Mouse (Mus musculus) lung, postnatal 36 days (tissue): ENCODE results near the gene Olfr624.
"Not testable (repeated sequence)": the region's sequence is repeated elsewhere in the genome, so short reads cannot be mapped to it uniquely, and the experiment has no call there.

Experiments used
- DNase-seq: peaks from one replicate; pipeline ENCODE4 v3.0.0; 2022; ENCODE audit warnings: mixed read lengths

Olfr624 gene

DNA sequence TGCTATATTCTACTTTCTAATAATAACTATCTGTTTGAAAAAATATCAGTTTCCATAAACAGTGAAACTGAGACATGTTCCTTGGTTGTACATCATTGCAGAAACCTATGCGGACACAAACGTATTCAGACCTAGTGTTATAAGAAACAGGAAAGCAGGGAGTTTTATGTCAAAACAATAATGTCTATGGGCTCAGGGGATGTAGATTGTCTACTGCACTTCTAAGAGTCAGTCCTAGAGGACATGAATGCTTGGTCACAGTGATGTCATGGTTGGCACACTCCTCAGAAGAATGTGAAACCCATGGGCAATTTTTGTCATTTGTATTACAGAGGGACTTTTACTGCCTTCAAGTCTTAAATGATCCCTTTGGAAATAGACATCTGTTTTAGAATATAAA, at the start of gene Olfr624:
Gene Olfr624 (minus strand): TSS at position 101 of the 400 bp plus-strand sequence.
- DNase-seq: no peak

DNA sequence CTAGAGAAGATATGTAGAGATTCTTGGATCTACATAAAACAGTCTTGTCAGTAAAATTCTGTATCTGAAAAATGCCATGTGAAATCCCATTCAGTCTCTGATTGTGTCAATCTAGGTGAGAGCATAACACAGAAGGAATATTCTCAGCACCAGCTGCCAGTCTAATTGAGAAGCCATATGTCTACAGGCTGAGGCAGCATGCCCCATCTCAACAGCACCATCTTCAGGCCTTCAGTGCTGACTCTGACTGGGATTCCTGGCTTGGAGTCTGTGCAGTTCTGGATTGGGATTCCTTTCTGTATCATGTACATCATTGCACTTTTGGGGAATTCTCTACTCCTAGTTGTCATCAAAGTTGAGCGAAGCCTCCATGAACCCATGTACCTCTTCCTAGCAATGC, 45.4 kb upstream of the Olfr624 start:
- not testable (repeated sequence) for DNase-seq

DNA sequence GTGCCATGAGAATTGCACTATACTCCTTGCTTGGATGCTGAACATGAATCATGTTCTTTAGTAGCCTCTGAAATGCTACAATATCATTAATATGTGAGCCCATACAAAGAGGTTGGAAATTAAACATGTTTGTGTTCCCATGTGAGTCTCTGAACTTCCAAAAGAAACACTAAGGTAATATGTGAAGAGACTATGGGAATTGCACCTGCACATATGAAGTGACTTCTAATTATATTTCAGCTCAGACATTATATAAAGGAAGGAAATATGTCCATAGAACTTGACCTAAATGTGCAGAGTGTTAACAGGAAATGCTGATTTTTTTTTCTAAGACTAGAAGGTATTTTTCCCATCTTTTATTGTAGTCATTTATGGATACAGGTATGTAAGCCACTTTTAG, 43.4 kb upstream of the Olfr624 start, which contains the start of gene Olfr243:
Gene Olfr243 (plus strand): TSS at position 301 of the 400 bp plus-strand sequence.
- no peak for DNase-seq

DNA sequence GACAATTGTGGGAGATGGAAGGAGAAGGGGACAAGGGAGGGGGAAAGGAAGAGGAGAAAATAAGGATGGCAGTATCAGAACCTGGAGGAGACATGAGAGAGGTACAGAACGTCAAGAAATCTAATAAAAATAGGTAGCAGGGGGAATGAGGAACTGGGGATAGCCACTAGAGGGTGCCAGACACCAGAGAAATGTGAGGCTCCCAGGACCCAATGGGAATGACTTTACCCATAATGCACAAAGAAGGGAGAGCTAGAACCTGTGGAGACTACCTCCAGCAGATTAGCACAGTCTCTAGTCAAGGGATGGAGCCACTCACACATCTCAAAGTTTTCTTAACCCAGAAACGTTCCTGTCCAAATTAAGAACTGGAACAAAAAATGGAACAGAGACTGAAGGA, 41.0 kb upstream of the Olfr624 start:
- no peak for DNase-seq

DNA sequence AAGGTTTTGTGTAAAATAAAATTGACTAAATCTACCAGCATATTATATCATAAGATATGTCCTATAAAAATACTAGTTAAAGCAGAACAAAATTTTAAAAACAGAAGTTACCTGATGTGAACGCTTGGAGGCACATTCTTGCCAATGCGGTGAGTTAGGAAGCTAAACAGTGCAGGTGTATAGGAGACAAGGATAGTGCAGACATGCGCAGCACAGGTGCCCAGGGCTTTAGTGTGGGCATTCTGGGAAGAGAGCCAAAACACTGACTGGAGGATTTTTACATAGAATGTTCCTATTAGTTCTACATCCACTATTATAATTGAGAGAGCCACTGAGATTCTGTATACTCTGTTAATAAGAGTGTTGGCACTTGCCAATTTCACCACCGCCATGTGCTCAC, 28.5 kb upstream of the Olfr624 start:
- DNase-seq: no peak

DNA sequence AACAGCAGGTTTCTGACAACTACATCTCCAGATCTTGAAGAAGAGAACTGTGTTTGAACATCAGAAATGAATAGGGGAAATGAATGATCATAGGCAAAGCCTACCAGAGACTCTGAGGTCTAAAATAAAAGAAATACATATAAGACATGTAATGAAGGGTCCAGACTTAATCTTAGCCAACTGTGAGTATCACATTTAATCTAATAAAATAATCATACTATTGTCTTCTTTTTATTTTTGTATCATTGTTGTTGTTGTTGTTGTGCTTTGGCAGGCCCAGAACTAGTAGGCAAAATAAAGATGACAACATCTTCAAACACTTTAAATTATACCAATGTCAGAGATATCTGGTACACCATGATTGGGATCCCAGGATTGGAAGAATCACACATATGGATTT, 11.4 kb upstream of the Olfr624 start, which contains the start of gene Olfr625-ps1:
Gene Olfr625-ps1 (plus strand): TSS at position 301 of the 400 bp plus-strand sequence.
- DNase-seq: no peak

DNA sequence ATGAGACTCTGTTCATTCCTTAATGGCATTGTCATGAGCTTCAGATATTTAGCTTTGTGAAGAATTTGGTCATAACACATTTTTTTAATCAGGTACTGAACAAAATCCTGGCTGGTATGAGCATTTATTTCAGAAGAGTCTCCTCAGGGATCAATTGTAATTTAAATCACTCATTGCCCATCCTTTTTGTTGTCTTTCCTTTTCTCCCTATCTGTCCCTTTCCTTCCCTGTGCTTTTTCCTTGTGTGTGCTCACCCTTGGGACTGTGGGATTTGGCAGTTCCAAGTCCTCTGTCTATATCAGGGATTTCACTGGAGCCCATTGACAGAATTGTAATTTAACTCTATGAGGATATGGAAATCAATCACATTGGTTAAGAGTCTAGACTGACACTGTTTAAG, 7.4 kb downstream of the Olfr624 start, which contains the start of gene Olfr623:
Gene Olfr623 (minus strand): TSS at position 101 of the 400 bp plus-strand sequence.
- DNase-seq: no peak

DNA sequence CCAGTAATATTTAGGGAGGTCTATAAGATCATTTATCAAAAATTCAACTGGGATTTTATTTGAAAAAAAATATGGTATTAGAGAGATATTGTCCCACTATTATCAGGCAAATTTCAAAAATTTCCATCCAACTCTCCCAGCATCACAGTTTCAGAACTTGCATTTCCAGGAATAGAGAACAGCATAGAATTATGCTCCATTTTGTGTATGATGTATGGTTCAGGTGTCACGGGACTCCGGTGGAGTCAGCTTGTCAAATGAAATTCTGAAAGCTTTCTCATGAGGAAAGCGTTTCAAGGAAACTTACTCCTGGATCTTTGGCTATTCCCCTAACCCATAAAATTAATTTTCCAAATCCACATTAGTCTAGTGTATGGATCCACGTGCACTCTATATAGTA, 26.9 kb downstream of the Olfr624 start:
- DNase-seq: no peak

DNA sequence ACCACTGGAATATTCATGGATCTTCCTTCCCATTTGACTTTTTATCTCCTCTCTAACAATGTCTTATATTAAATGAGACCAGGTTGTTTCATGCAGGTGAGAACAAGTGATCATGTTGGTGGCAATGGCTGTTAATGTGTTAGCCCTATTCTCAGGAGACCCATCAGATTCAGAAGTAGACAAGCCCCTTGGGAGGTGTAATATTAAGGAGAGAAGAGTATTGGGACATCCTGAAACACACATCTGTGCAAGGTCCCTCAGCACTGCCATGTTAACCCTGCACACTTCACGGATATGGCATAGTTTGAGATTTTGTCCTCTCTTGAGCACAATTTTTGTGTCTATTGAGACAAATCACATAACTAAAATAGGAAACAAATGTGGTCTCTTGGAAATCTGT, 28.4 kb downstream of the Olfr624 start, which contains the start of gene Olfr622:
Gene Olfr622 (minus strand): TSS at position 101 of the 400 bp plus-strand sequence.
- DNase-seq: no peak

DNA sequence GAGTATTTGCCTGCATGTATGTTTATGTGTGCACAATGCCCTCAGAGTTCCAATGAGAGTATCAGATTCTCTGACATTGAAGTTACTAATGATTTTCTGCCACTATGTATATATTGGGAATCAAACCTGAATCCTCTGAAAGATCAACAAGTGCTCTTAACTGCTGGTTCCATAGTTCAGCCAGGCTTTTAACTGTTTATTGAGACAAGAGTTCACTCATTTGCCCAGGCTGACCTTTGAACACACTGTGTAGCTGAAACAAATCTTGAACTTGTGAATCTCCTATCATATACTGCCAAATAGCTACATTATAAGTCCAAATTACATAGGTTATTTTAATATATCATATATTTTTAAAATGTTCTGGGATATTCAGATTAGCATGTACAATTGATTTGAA, 34.2 kb downstream of the Olfr624 start:
- DNase-seq: no peak
